Mouse (Mus musculus) cerebral cortex, adult 2 months (tissue): Measurements from ENCODE around the gene Hormad2.

Experiments
- WGBS: fragments of 180-500 bp; shearing (Covaris S2); methylation state at CpG from one replicate; pipeline ENCODE4 v1.1.7; 2018; 5-methylcytosine and 5-hydroxymethylcytosine counted together

Gene Hormad2

GRCm38 (mm10) chr11:4299735-4300474 lies 141.0 kb downstream of the Hormad2 start:
- WGBS: 64% methylated on average over 14 of the region's 14 CpGs

- 68% methylated on average over 12 of the region's 12 CpGs for WGBS
These were observed 141.7 kb downstream of the Hormad2 start for GRCm38 (mm10) chr11:4299191-4299590.

- 65% methylated on average over 7 of the region's 7 CpGs for WGBS
These were observed 142.3 kb downstream of the Hormad2 start for GRCm38 (mm10) chr11:4298615-4299014.

- 78% methylated on average over 3 of the region's 3 CpGs for WGBS
These were observed 143.2 kb downstream of the Hormad2 start for GRCm38 (mm10) chr11:4297753-4298152.

DNA sequence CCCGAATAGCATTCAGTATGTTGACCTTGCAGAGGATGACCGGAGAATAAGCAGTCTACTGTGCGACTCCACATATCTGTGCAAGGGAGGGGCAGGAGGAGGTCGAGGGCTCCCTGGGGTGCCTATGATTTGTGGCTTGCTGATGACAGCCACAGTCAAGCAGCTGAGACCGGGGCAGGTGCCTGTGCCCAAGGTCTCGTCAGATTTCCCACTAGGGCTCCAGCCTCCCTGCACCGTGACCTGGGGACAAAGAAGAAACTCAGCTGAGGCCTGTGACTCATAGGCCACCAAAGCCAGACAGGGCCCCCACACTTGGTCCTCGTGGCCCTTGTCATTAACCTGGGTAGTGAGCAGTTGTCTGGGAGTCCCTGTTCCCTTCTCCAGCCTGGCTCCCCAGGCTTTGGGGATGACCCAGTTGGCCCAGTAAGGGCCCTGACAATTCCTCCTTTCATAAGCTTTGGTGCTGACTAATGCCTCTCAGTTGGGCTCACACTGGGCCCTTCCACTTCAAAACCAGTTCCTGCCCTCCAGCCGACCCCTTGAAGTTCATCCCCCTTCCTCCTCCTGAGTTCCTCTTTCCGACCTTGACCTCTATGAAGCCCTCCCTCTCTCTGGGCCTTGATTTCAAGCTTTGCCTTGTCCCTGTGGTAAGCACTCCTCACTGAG lies 144.2 kb downstream of the Hormad2 start:
- WGBS: 73% methylated on average over 10 of the region's 10 CpGs
